Mouse (Mus musculus) ES-Bruce4 (cell line): Measurements from ENCODE around the gene Vps18. TPM values are rescaled to one million over a fixed set of nuclear protein-coding genes. Genes with fewer than 3 reads are reported as not detected.

Experiments used
- H3K27ac ChIP-seq: 2 replicates; pipeline ENCODE4 v1.5.1; 2012; ENCODE audit warnings: low read length, inconsistent platforms; ENCODE audit not compliant: insufficient read depth
- H3K27me3 ChIP-seq: 2 replicates; pipeline ENCODE4 v1.6.1; 2012; ENCODE audit warnings: mild to moderate bottlenecking, low read length, inconsistent platforms; ENCODE audit not compliant: control insufficient read depth, poor library complexity, insufficient read depth, severe bottlenecking
- H3K36me3 ChIP-seq: 2 replicates; pipeline ENCODE4 v1.6.1; 2012; ENCODE audit warnings: inconsistent platforms, mild to moderate bottlenecking, low read length, moderate library complexity; ENCODE audit not compliant: control insufficient read depth, poor library complexity, insufficient read depth, severe bottlenecking
- H3K4me1 ChIP-seq: one replicate; pipeline ENCODE4 v1.8.1; 2011; ENCODE audit warnings: low read length; ENCODE audit not compliant: control insufficient read depth, insufficient read depth
- H3K4me3 ChIP-seq: 2 replicates; pipeline ENCODE4 v1.5.1; 2011; ENCODE audit warnings: low read depth, mild to moderate bottlenecking, low read length
- H3K9ac ChIP-seq: 2 replicates; pipeline ENCODE4 v1.6.1; 2012; ENCODE audit warnings: low read depth, mild to moderate bottlenecking, inconsistent platforms; ENCODE audit not compliant: poor library complexity, severe bottlenecking
- H3K9me3 ChIP-seq: replicated peaks from 2 replicates; pipeline ENCODE4 v1.6.1; 2012; ENCODE audit warnings: mild to moderate bottlenecking, low read length, inconsistent platforms; ENCODE audit not compliant: control insufficient read depth, poor library complexity, insufficient read depth, severe bottlenecking
- CTCF ChIP-seq: IDR thresholded peaks from one replicate; pipeline ENCODE4 v1.8.1; 2011; ENCODE audit warnings: low read depth, low read length
- EP300 ChIP-seq: IDR thresholded peaks from 2 replicates; pipeline ENCODE4 v1.6.1; 2011; ENCODE audit warnings: low read depth, low read length; ENCODE audit not compliant: insufficient read depth
- POLR2A ChIP-seq: IDR thresholded peaks from one replicate; pipeline ENCODE4 v1.8.1; 2011; ENCODE audit warnings: low read length; ENCODE audit not compliant: insufficient read depth
- polyA plus RNA-seq: library from polyadenylated mRNA; stranded (reverse); fragments of >200 nt; gene quantifications from 2 replicates; pipeline ENCODE4 v1.2.4, GENCODE M21; 2011; ENCODE audit warnings: low read depth; ENCODE audit not compliant: missing spikeins, insufficient read depth, insufficient read length

Vps18 gene
- polyA plus RNA-seq, 1 experiment: 11.7 TPM

DNA sequence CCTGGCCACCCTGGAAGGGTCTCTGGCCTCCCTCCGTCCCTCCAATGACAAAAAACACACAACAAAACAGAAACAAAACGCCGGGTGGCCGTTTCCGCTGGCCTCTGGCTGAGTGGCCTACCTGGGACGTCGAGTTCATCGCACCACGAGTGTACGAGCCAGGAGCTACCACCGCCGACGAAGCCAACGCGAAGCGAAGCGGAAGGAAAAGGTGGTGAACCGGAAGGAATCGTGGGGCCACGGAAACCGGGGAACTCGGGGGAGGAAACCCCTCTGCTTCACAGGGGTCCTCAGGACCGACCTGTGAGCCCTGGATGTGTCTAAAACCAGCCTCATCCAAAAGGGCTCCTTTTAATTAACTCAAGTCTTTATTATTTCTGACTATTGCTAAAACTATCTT, 10.7 kb upstream of the Vps18 start:
- Histone ChIP-seq H3K27ac (no peak overlapping the region), H3K4me3 (no peak overlapping the region; the same call in 1 of the 2 replicates), H3K9ac (no peak overlapping the region), H3K36me3 (no peaks in the 10 kb centered on the region), H3K4me1 (peaks cover 2% of the 10 kb centered on the region), H3K9me3 (no peaks in the 10 kb centered on the region), H3K27me3 (no peaks in the 10 kb centered on the region)
- TF ChIP-seq CTCF: no peak
- TF ChIP-seq EP300: no peak
- no peak for TF ChIP-seq POLR2A

DNA sequence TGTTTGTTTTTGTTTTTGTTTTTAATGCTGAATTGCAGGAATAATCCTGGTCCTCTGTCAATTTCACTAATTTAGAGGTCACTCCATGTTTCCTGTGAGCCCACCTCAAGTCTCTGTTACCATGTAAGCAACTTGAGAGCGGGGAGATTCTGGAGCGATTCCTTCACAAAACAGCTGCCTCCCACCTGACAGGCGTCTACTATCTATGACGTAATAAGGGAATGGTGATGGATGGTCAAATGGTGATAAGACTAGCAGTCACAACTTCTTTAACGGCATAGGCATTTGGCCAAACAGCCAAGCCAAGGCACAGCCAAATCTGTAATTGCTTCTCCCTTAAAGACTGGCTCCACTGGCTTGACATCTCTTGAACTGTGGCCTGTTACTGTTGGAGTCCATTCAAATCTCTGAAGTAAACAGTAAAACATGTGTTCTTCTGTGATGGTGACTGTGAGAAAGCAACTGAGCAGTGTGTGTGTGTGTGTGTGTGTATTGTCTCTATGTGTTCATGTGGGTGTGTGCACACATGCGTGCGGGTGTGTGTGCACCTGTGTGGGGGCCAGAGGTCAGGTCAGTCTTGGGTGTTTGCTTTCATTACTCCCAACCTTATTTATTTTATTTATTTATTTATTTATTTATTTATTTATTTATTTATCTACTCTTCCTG, 6.5 kb upstream of the Vps18 start:
- TF ChIP-seq CTCF (no peak), POLR2A (no peak), EP300 (no peak)
- Histone ChIP-seq H3K27me3 (no peaks in the 10 kb centered on the region), H3K36me3 (no peaks in the 10 kb centered on the region), H3K27ac (no peak overlapping the region), H3K9ac (no peak overlapping the region), H3K4me1 (no peaks in the 10 kb centered on the region), H3K4me3 (no peak overlapping the region), H3K9me3 (no peaks in the 10 kb centered on the region)

DNA sequence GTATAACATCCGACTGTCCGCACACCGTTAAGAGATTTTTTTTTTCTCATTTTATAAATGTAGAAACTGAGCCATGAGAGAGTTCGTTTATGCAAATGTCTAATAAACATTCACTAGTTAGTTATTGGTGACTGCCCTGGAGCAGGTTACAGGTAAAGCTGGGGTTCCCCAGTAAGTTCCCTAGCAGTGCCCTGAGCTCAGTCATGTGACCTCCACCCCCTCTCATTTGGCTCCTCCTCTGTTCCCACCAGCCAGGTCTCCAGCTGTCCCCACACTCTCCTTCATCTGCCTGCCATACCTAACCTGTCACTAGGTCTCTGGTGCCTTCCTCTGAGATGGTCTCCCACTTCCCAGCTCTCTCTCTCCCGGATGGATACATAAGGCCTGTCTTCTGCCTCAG, 1.2 kb upstream of the Vps18 start:
- Histone ChIP-seq H3K4me3 (no peak overlapping the region), H3K4me1 (no peaks in the 10 kb centered on the region), H3K9me3 (no peaks in the 10 kb centered on the region), H3K36me3 (0 out of 2 replicates have a peak, but pooled peaks cover 8% of the 10 kb centered on the region), H3K9ac (no peak overlapping the region), H3K27ac (0 out of 2 replicates have a peak overlapping the region, but pooled peaks have one; percentile 0), H3K27me3 (no peaks in the 10 kb centered on the region)
- TF ChIP-seq POLR2A (no peak), CTCF (no peak), EP300 (no peak)

DNA sequence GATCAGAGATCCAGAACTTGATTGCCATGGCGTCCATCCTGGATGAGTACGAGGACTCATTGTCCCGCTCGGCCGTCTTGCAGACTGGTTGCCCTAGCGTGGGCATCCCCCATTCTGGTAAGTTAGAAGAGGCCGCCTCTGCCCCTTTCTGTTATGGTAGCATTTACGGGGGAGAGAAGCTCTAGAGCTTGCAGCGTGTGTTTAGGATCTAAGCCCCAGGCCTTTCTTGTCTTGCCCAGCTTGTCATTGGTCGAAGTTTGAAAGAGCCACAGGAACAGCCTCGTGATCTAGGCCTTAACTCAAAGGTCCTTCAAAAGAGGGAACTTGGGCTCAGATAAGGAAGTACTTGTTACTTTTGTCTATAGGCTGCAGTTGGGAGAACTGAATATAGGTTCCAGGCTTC, 475 bp downstream of the Vps18 start:
- no peaks in the 10 kb centered on the region for H3K9me3 ChIP-seq
- 0 out of 2 replicates have a peak, but pooled peaks cover 8% of the 10 kb centered on the region for H3K36me3 ChIP-seq
- H3K9ac ChIP-seq: peak overlapping the region; percentile 83
- no peaks in the 10 kb centered on the region for H3K4me1 ChIP-seq
- H3K27me3 ChIP-seq: no peaks in the 10 kb centered on the region
- peak overlapping the region; percentile 92 for H3K4me3 ChIP-seq
- H3K27ac ChIP-seq: no peak overlapping the region
- TF ChIP-seq EP300 (no peak), CTCF (no peak), POLR2A (no peak)

DNA sequence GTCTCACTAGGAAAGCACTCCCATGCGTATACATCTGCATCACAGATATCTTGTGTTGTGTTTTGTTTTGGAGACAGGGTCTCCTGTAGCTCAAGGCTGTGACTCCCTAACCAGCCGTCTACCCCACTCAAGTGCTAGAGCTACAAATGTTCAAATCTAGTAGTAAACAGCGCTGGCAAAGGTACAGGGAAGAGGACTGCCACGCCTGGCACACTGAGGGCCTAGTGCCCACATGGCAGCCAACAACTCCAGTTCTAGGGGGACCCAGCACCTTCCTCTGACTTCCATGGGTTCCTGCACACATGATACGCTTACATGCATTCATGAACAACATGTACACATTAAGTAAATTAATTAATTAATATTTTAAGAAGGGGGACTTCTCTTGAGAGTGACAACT, 3.7 kb downstream of the Vps18 start:
- H3K9me3 ChIP-seq: no peaks in the 10 kb centered on the region

DNA sequence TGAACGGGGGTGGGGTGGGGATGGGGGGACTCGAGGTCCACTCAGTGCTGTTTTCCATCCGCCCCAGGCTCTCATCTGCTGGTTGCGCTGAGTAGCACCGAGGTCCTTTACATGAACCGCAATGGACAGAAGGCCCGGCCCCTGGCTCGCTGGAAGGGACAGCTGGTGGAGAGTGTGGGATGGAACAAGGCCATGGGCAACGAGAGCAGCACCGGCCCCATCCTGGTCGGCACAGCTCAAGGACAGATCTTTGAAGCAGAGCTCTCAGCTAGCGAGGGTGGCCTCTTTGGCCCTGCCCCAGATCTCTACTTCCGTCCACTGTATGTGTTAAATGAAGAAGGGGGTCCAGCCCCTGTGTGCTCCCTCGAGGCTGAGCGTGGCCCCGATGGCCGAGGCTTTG, 4.3 kb downstream of the Vps18 start:
- H3K4me1 ChIP-seq: no peaks in the 10 kb centered on the region
- H3K27me3 ChIP-seq: no peaks in the 10 kb centered on the region
- no peak overlapping the region for H3K4me3 ChIP-seq
- H3K9ac ChIP-seq: no peak overlapping the region
- no peak overlapping the region for H3K27ac ChIP-seq
- no peak for TF ChIP-seq EP300
- no peak for TF ChIP-seq POLR2A
- no peak for TF ChIP-seq CTCF
- H3K36me3 ChIP-seq: 0 out of 2 replicates have a peak, but pooled peaks cover 8% of the 10 kb centered on the region
- no peaks in the 10 kb centered on the region for H3K9me3 ChIP-seq

More for the DNA sequence above, 3.7 kb downstream of the Vps18 start:
- TF ChIP-seq CTCF: no peak
- no peak for TF ChIP-seq EP300
- no peak for TF ChIP-seq POLR2A
- Histone ChIP-seq H3K4me1 (no peaks in the 10 kb centered on the region), H3K9ac (no peak overlapping the region), H3K27me3 (no peaks in the 10 kb centered on the region), H3K36me3 (0 out of 2 replicates have a peak, but pooled peaks cover 8% of the 10 kb centered on the region), H3K27ac (no peak overlapping the region), H3K4me3 (no peak overlapping the region)
